Mouse (Mus musculus) adrenal gland, postnatal 14 days (tissue): ENCODE measurements around the gene 1700025G04Rik. TPM values are rescaled to one million over a fixed set of nuclear protein-coding genes. Genes with fewer than 3 reads are reported as not detected.

Experiments
- DNase-seq: peaks from one replicate; pipeline ENCODE4 v3.0.0; 2021; ENCODE audit warnings: mixed read lengths
- total RNA-seq: library from RNA; stranded (reverse); gene quantifications from 2 replicates; pipeline ENCODE4 v1.2.3, GENCODE M21; 2021

1700025G04Rik gene
- total RNA-seq, 1 experiment from 2014 or later: 91.7 TPM

DNA sequence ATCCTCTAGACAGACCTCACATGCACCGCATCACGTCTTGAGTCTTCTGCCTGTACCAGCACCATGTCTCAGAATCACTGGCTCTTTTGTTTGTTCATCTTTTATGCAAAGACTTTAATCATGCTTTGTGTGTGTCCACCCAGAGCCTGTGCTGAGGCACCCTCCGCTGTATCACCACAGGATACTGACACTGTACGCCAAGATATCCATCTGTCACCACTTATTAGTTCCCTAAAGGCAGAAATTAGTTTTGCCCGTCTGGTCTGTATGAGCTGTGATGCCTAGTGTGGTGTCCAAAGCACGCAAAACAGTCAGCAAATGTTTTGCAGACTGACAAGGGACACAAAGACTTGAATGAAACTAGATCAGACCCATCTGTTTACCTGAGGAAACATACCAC is 95.7 kb downstream of the 1700025G04Rik start:
- no peak for DNase-seq

DNA sequence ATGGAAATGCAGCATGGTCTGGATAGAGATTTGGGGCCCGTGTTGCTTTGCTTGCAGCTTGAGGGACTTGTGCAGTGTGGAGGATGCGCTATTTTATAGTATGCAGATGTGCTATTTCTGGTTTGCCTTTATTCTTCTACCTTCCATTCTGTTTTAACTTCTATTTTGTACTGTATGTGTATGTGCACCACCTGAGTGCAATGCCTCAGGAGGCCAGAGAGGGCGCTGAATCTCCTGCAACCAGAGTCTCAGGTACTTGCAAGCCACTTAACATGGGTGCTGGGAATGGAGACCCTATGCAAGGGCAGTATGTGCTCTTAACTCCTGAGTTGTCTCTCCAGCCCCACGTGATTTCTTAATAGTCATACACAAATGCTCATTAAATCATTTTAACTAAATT is 98.4 kb downstream of the 1700025G04Rik start:
- DNase-seq: no peak

- no peak for DNase-seq
These were observed 99.3 kb downstream of the 1700025G04Rik start for GRCm38 (mm10) chr1:151990615-151991014.

DNA sequence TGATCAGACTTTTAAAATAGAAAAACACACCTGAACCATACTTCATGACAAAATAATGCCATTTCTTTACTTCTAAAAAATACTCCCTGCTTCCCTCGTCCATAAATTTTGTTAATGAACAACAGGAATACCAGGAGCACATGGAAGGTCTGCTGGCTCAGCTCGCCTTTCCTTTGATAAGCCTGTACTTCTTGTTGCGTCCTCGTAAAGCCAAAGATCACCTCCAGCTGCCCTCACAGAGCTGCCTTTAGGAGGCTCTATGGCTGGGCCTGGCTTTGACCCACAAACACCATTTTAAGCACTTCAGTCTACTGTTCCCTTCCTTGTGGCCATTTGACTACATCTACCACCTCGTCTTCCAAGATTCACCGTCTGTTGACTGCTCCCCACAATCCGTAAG is 101.2 kb downstream of the 1700025G04Rik start:
- no peak for DNase-seq

DNA sequence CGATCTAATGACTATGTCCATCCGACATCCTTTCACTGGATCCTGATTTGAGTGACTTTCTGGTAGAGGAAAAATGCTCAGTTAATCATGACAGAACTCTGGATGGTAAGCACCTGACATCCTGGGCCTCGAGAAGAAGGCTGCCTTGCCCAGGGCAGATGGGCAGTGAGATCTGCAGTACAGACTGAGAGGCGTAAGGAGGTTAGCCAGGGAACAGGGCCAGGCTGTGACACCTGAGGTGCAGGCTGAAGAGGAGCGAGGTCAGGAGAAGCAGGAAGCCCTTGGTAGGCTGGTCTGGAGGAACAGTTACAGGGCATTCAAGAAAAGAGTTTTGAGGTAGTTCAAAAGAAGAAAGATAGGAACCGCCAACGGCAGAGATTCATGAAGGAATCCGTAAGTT is 101.9 kb downstream of the 1700025G04Rik start:
- no peak for DNase-seq

DNA sequence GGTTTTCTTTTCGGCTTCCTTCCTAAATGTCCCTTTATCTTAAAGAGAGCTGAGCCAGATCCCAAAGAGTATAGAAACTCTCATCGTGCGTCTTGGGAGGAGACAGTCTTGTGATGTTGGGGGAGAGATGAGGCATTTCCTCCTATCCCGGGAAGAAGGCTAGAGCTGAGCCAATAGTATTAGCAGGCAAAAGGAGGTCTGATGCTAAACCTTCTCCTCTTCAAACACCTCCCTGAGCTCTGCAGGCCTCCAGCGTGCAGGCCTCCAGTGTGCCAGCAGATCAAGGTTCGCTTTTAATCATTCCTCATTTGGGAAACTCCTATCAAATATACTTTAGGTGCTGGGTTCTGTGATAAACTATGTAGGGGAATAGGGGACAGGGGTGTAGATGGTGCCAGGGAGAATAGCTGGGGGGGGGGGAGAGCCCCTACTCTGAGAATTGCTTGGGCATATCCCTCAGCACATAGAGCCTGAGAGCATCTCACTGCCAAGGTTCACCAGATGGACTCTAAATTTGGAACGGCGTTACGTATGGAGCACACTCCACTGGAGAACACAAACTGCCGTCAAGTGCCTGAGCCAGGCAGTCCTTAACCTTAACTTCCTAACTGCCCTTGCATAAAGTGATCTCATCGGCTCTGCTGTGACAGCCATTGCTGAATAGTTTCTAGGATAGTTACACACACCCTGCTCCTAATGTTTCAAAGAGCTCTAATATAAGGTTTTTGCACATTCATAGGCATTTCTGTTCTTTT is 103.7 kb downstream of the 1700025G04Rik start:
- peak; percentile 43 for DNase-seq

DNA sequence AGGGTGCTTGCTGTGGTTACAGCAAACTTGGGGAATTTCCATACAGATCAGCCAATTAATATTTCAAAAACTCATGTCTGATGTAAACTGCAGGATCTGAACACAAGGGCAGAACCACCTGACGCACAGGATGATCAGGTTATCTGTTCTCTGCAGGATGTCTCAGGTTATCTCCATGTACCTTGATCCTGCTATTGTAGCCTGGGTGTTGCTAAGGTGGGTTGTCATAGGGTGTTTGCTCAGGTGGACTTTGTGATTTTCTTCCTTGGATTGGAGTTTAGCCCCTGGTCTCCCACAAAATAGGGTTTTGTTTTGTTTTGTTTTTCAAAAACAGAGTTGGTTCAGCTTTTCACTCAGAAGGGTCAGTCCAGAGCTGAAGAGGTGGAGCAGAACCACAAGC is 104.9 kb downstream of the 1700025G04Rik start:
- DNase-seq: no peak

- DNase-seq: no peak
These were observed 105.9 kb downstream of the 1700025G04Rik start for GRCm38 (mm10) chr1:151983991-151984390.

- no peak for DNase-seq
These were observed 109.4 kb downstream of the 1700025G04Rik start for GRCm38 (mm10) chr1:151980498-151980897.

GRCm38 (mm10) chr1:151979803-151980456 is 110.0 kb downstream of the 1700025G04Rik start:
- DNase-seq: no peak

GRCm38 (mm10) chr1:151978751-151979150 is 111.2 kb downstream of the 1700025G04Rik start:
- no peak for DNase-seq

DNA sequence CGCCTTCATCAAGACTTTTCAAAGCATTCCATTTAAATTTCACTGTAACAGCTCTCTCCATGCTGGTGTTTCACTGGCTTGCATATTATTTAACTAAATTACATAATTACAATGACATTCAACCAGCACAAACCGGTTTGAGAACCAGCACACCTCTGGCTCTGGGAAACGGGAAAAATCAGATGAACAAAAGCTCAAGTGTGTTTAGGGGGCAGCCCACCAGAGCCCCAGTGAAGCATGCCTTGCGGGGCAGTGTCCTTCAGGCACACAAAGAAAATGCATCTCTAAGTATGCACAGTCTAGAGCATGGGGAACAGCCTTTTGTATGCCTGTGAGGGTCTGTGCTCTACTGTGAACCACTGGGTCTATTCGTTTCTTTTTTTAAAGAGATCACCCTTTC is 112.3 kb downstream of the 1700025G04Rik start:
- no peak for DNase-seq

DNA sequence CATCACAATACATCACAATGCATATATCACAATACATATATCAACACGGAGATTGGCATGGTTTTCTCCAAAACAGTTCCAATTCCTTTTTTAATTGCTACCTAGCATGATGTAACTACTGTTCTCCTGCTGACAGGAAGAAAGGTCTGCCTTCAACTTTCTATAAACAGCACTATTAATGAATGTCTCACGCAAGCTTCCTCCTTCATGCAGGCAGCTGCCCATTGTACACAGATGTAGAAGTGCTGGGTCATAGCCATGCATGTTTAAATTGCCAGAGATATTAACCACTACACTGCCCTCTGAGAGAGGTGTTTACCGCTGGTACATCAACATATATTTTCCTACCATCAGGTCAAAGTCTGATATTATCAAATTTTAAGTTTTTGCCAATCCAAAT is 113.1 kb downstream of the 1700025G04Rik start:
- DNase-seq: no peak

DNA sequence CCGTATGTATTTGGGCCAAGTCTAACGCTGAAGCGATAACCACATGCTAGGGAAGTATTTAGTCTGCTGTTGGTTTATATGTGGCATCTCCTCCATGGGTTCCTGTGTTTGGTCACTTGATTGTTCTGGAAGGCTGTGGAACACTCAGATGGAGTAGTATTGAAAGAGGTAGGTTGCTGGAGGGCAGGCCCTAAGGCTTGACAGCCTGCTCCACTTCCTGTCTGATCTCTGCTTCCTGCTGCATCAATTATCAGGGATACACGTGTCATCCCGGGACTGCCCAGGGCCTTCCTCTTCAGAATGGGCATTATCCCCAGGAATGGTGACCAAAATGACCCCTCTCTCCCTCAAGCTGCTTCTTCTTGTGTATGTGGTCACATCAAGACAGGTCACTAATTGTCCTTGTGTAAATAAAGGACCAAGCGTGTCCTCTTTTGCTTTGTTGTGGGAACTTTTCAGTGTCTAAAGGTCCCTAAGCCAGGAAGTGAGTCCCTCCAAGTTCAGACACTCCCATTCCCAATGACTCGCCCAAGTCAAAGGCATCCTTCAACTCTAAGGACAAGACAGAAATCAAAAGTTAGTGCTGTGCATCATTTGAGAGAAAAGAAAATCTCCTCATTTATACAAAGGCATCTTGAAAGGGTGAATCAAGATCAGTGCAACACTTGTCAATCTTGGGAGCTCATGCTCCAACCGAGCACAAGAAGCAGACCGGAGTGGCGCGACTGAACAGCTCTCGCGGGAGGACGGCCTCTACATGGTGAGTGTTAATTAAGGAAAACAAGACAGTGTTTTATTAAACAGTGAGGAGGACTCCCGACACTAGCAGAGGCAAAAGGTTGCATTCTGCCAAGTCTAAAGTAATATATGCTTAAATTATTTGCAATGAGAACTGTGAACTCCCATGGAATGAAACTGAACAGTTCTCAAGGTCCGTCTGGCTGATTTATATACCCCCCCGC is 114.2 kb downstream of the 1700025G04Rik start:
- peak; percentile 26 for DNase-seq

- peak; percentile 64 for DNase-seq
These were observed 115.0 kb downstream of the 1700025G04Rik start for GRCm38 (mm10) chr1:151974887-151975286.

DNA sequence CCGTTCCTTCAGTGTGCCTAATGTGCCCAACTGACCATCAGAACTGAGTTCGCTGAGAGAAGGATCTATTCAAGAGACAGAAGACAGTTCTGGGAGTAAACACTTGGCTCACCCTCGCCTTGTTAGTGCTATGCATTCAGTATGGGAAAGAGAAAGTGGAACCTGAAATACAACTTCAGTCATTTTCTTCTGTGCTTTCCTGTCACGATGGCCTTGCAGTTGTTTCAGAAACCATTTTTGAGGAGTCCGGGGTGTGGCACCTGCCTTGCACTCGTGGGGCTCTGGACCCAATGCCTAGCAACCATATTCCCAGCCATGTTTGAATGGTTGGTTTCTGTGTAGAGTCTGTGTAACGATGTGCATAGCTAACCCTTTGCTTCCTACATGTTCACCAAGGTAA is 115.5 kb downstream of the 1700025G04Rik start:
- no peak for DNase-seq

GRCm38 (mm10) chr1:151973110-151973700 is 116.7 kb downstream of the 1700025G04Rik start:
- no peak for DNase-seq

- no peak for DNase-seq
These were observed 118.3 kb downstream of the 1700025G04Rik start for GRCm38 (mm10) chr1:151971581-151971980.

- no peak for DNase-seq
These were observed 121.8 kb downstream of the 1700025G04Rik start for GRCm38 (mm10) chr1:151968126-151968525.

DNA sequence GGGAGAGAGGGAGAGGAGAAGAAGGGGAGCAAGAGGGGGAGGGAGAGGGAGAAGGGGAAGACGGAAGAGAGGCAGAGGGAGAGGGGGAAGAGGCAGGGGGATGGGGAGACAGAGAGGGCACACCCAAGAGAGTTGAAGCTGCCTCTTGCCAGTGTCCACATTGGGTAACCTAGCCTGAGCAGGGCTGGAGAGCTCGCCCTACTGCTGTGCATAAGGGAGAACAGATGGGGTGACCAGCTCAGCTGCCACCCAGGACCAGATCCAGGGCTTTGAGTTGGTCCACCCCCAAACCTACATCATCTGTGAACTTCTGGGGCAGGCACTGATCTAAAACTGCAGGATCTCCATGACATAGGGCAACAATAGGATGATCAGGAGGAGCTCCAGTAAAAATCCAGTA is 125.1 kb downstream of the 1700025G04Rik start:
- DNase-seq: no peak

DNA sequence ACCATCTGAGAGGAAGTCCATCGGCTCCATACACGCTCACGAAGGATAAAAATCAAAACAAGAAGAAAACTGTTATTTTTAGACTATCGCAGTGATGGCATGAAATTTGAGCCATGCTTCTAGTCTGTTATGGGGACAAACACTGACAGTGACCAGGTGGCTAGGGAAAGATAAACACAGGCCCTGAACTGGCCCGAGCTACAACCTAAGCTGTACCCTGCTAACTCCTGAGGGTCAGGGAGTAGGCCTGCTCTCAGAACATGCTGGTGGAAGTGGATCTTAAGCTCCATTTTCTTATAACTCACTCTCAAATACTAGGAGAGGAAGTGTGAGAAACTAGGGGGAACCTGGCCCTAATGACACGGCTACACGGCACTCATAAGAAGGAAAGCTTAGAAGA is 126.7 kb downstream of the 1700025G04Rik start:
- DNase-seq: no peak

- DNase-seq: no peak
These were observed 127.8 kb downstream of the 1700025G04Rik start for GRCm38 (mm10) chr1:151962078-151962477.
